Mouse (Mus musculus) limb, embryonic 12.5 days (tissue): ENCODE measurements around the gene Gm45140. TPM values are rescaled to one million over a fixed set of nuclear protein-coding genes. Genes with fewer than 3 reads are reported as not detected.

Experiments
- ATAC-seq: fragments of 200-750 bp; cut with Nextera tagmentation; 2 replicates; pipeline ENCODE4 v1.8.0; 2017; ENCODE audit warnings: low read depth, moderate TSS enrichment; ENCODE audit not compliant: insufficient number of reproducible peaks, insufficient read depth, low FRiP score, low TSS enrichment
- H3K27ac ChIP-seq: fragments of 300-500 bp; sonication (generic); 2 replicates; pipeline ENCODE4 v1.5.1; 2016; ENCODE audit warnings: mild to moderate bottlenecking, moderate library complexity
- H3K27me3 ChIP-seq: fragments of 300-500 bp; sonication (generic); 2 replicates; pipeline ENCODE4 v1.6.1; 2016; ENCODE audit warnings: mild to moderate bottlenecking, moderate library complexity
- H3K36me3 ChIP-seq: fragments of 300-500 bp; sonication (generic); 2 replicates; pipeline ENCODE4 v1.6.1; 2016; ENCODE audit warnings: mild to moderate bottlenecking, moderate library complexity
- H3K4me1 ChIP-seq: fragments of 300-500 bp; sonication (generic); replicated peaks from 2 replicates; pipeline ENCODE4 v1.6.1; 2016
- H3K4me2 ChIP-seq: fragments of 300-500 bp; sonication (generic); 2 replicates; pipeline ENCODE4 v1.6.1; 2016; ENCODE audit warnings: mild to moderate bottlenecking, moderate library complexity
- H3K4me3 ChIP-seq: fragments of 300-500 bp; sonication (generic); replicated peaks from 2 replicates; pipeline ENCODE4 v1.5.1; 2016; ENCODE audit warnings: mild to moderate bottlenecking
- H3K9ac ChIP-seq: fragments of 300-500 bp; sonication (generic); replicated peaks from 2 replicates; pipeline ENCODE4 v1.6.1; 2016; ENCODE audit warnings: mild to moderate bottlenecking, moderate library complexity
- H3K9me3 ChIP-seq: fragments of 300-500 bp; sonication (generic); 2 replicates; pipeline ENCODE4 v1.6.1; 2016; ENCODE audit warnings: mild to moderate bottlenecking, moderate library complexity
- WGBS: fragments of 180-500 bp; shearing (Covaris S2); methylation state at CpG from one replicate; pipeline ENCODE4 v1.1.7; 2016; 5-methylcytosine and 5-hydroxymethylcytosine counted together
- polyA plus RNA-seq: library from polyadenylated mRNA; unstranded; fragments of >200 nt; fragmentation: Nextera tagmentation; extraction: Ambion mirVana; gene quantifications from 2 replicates; pipeline ENCODE4 v1.2.1, GENCODE M21; 2016

Gm45140 gene
- polyA plus RNA-seq, 1 experiment from 2014 or later = 4.6 TPM

- H3K4me2 ChIP-seq = no peak overlapping the region
- no peaks in the 10 kb centered on the region for H3K27me3 ChIP-seq
- no peak overlapping the region for H3K4me3 ChIP-seq
- no peak overlapping the region for H3K27ac ChIP-seq
- H3K9ac ChIP-seq = no peak overlapping the region
- no peak for ATAC-seq
- H3K36me3 ChIP-seq = peaks cover 55% of the 10 kb centered on the region
- H3K9me3 ChIP-seq = no peaks in the 10 kb centered on the region
- 82% methylated on average over 13 of the region's 13 CpGs for WGBS
- H3K4me1 ChIP-seq = peaks cover 30% of the 10 kb centered on the region
These were observed 9.6 kb upstream of the Gm45140 start for GRCm38 (mm10) chr6:87845031-87845695.

GRCm38 (mm10) chr6:87842254-87842653 is 6.7 kb upstream of the Gm45140 start:
- H3K4me2 ChIP-seq = no peak overlapping the region
- H3K27me3 ChIP-seq = no peaks in the 10 kb centered on the region
- H3K9me3 ChIP-seq = no peaks in the 10 kb centered on the region
- 22% methylated on average over 1 of the region's 1 CpGs for whole genome bisulfite sequencing
- peaks cover 41% of the 10 kb centered on the region for H3K36me3 ChIP-seq
- H3K9ac ChIP-seq = no peak overlapping the region
- peaks cover 17% of the 10 kb centered on the region for H3K4me1 ChIP-seq
- ATAC-seq = no peak
- no peak overlapping the region for H3K4me3 ChIP-seq
- H3K27ac ChIP-seq = no peak overlapping the region

GRCm38 (mm10) chr6:87841635-87842034 is 6.0 kb upstream of the Gm45140 start:
- H3K9me3 ChIP-seq = no peaks in the 10 kb centered on the region
- H3K4me1 ChIP-seq = peaks cover 11% of the 10 kb centered on the region
- H3K9ac ChIP-seq = no peak overlapping the region
- no peak overlapping the region for H3K4me2 ChIP-seq
- 74% methylated on average over 8 of the region's 8 CpGs for WGBS
- no peak overlapping the region for H3K27ac ChIP-seq
- ATAC-seq = no peak
- peaks cover 41% of the 10 kb centered on the region for H3K36me3 ChIP-seq
- no peaks in the 10 kb centered on the region for H3K27me3 ChIP-seq
- no peak overlapping the region for H3K4me3 ChIP-seq

GRCm38 (mm10) chr6:87839797-87840341 is 4.3 kb upstream of the Gm45140 start:
- Histone ChIP-seq H3K4me2 (no peak overlapping the region), H3K4me3 (no peak overlapping the region), H3K27me3 (no peaks in the 10 kb centered on the region), H3K9me3 (no peaks in the 10 kb centered on the region), H3K27ac (no peak overlapping the region), H3K36me3 (peaks cover 46% of the 10 kb centered on the region), H3K4me1 (peaks cover 5% of the 10 kb centered on the region; the same call in 1 of the 2 replicates), H3K9ac (no peak overlapping the region)
- no peak for ATAC-seq
- 61% methylated on average over 11 of the region's 11 CpGs for WGBS

GRCm38 (mm10) chr6:87838551-87839197 is 3.1 kb upstream of the Gm45140 start, which contains the start of gene Isy1:
TSS of gene Isy1 (minus strand) at chr6:87838798.
- Histone ChIP-seq H3K9me3 (no peaks in the 10 kb centered on the region), H3K36me3 (peaks cover 46% of the 10 kb centered on the region), H3K27me3 (no peaks in the 10 kb centered on the region), H3K4me2 (peak within 1 kb of the TSS; percentile 80), H3K4me3 (peak within 1 kb of the TSS; percentile 78), H3K27ac (peak within 1 kb of the TSS; percentile 95), H3K4me1 (peaks cover 5% of the 10 kb centered on the region; the same call in 1 of the 2 replicates), H3K9ac (peak within 1 kb of the TSS; percentile 85)
- under 1% methylated on average over 46 of the region's 46 CpGs for WGBS
- peak; percentile 90 for ATAC-seq

GRCm38 (mm10) chr6:87820366-87820765 is 15.2 kb downstream of the Gm45140 start:
- 95% methylated on average over 2 of the region's 2 CpGs for WGBS
- peaks cover 97% of the 10 kb centered on the region for H3K36me3 ChIP-seq
- no peak overlapping the region for H3K4me2 ChIP-seq
- no peak overlapping the region for H3K9ac ChIP-seq
- no peak overlapping the region for H3K4me3 ChIP-seq
- no peak overlapping the region for H3K27ac ChIP-seq
- H3K27me3 ChIP-seq = no peaks in the 10 kb centered on the region
- H3K9me3 ChIP-seq = no peaks in the 10 kb centered on the region
- no peaks in the 10 kb centered on the region for H3K4me1 ChIP-seq
- no peak for ATAC-seq

GRCm38 (mm10) chr6:87814486-87814885 is 21.1 kb downstream of the Gm45140 start:
- Histone ChIP-seq H3K9ac (no peak overlapping the region), H3K27ac (no peak overlapping the region), H3K9me3 (no peaks in the 10 kb centered on the region), H3K4me2 (no peak overlapping the region), H3K4me3 (no peak overlapping the region), H3K27me3 (no peaks in the 10 kb centered on the region), H3K4me1 (peaks cover 8% of the 10 kb centered on the region; the same call in 1 of the 2 replicates), H3K36me3 (peaks cover 63% of the 10 kb centered on the region)
- ATAC-seq = no peak
- 85% methylated on average over 5 of the region's 5 CpGs for WGBS

- 86% methylated on average over 1 of the region's 1 CpGs for WGBS
- ATAC-seq = no peak
- Histone ChIP-seq H3K4me3 (peak overlapping the region; percentile 73; the same call in 1 of the 2 replicates), H3K27ac (no peak overlapping the region), H3K9me3 (no peaks in the 10 kb centered on the region), H3K4me1 (peaks cover 8% of the 10 kb centered on the region; the same call in 1 of the 2 replicates), H3K9ac (no peak overlapping the region), H3K27me3 (no peaks in the 10 kb centered on the region), H3K36me3 (peaks cover 45% of the 10 kb centered on the region), H3K4me2 (peak overlapping the region; percentile 93)
These were observed 22.9 kb downstream of the Gm45140 start for GRCm38 (mm10) chr6:87812656-87813055.

- H3K27ac ChIP-seq = peak within 1 kb of the TSS; percentile 78
These were observed 23.8 kb downstream of the Gm45140 start, which contains the start of gene Rab43 for GRCm38 (mm10) chr6:87811675-87812338. TSS of gene Rab43 (minus strand) at chr6:87812164.

GRCm38 (mm10) chr6:87810713-87811669 is 24.6 kb downstream of the Gm45140 start:
- H3K9ac ChIP-seq = peak overlapping the region; percentile 78
- WGBS = under 1% methylated on average over 77 of the region's 77 CpGs
- H3K9me3 ChIP-seq = no peaks in the 10 kb centered on the region
- H3K4me2 ChIP-seq = peak overlapping the region; percentile 93
- no peaks in the 10 kb centered on the region for H3K27me3 ChIP-seq
- H3K4me1 ChIP-seq = peaks cover 8% of the 10 kb centered on the region; the same call in 1 of the 2 replicates
- peak overlapping the region; percentile 78 for H3K27ac ChIP-seq
- H3K36me3 ChIP-seq = peaks cover 28% of the 10 kb centered on the region
- ATAC-seq = peak; percentile 67
- peak overlapping the region; percentile 73 for H3K4me3 ChIP-seq

More at GRCm38 (mm10) chr6:87811675-87812338, 23.8 kb downstream of the Gm45140 start, which contains the start of gene Rab43:
- peak within 1 kb of the TSS; percentile 78 for H3K9ac ChIP-seq
- H3K4me3 ChIP-seq = peak within 1 kb of the TSS; percentile 73
- WGBS = under 1% methylated on average over 42 of the region's 56 CpGs
- H3K9me3 ChIP-seq = no peaks in the 10 kb centered on the region
- peaks cover 36% of the 10 kb centered on the region for H3K36me3 ChIP-seq
- peak; percentile 94 for ATAC-seq
- H3K4me2 ChIP-seq = peak within 1 kb of the TSS; percentile 93
- no peaks in the 10 kb centered on the region for H3K27me3 ChIP-seq
- H3K4me1 ChIP-seq = peaks cover 8% of the 10 kb centered on the region; the same call in 1 of the 2 replicates
